ENCODE assay signal across 23 mouse cellular contexts in genomic region chr16:56229455-56229854, GRCm38 (mm10). TPM values are rescaled to one million over a fixed set of nuclear protein-coding genes. Genes with fewer than 3 reads are reported as not detected.
"Had no signal": no experiment of that assay in that cellular context is flagged by ENCODE, and none has a peak within 500 bp of the region (broad histone marks: within the 10 kb centered on the region; RNA-seq: fewer than 3 reads in every experiment).

No protein-coding gene starts in this region.

- H3K4me2 ChIP-seq: liver, embryonic 13.5 days; midbrain, embryonic 13.5 days; neural tube, embryonic 13.5 days; stomach, embryonic 15.5 days had no signal

- H3K9me3 ChIP-seq: liver, embryonic 13.5 days; midbrain, embryonic 10.5 days; midbrain, embryonic 13.5 days; neural tube, embryonic 13.5 days; stomach, embryonic 15.5 days had no signal

- H3K36me3 ChIP-seq: liver, embryonic 13.5 days; midbrain, embryonic 10.5 days; stomach, embryonic 15.5 days had no signal

- H3K4me1 ChIP-seq: liver, embryonic 13.5 days; midbrain, embryonic 10.5 days; midbrain, embryonic 13.5 days; neural tube, embryonic 13.5 days; stomach, embryonic 15.5 days had no signal

- H3K9ac ChIP-seq: liver, embryonic 13.5 days; midbrain, embryonic 13.5 days; neural tube, embryonic 13.5 days; stomach, embryonic 15.5 days had no signal

- H3K27ac ChIP-seq: hindbrain, postnatal 0 days; left cerebral cortex, adult 2 months; liver, embryonic 13.5 days; macrophage; midbrain, embryonic 10.5 days; midbrain, embryonic 13.5 days; neural tube, embryonic 13.5 days; stomach, embryonic 15.5 days had no signal

- H3K4me3 ChIP-seq: left cerebral cortex, adult 2 months; liver, embryonic 13.5 days; midbrain, embryonic 10.5 days; midbrain, embryonic 13.5 days; myocyte; neural tube, embryonic 13.5 days; stomach, embryonic 15.5 days had no signal

- DNase-seq: kidney, adult 9 months; kidney, postnatal 25 days; layer of hippocampus, postnatal 36 days; liver, embryonic 13.5 days; lung, adult 2 months; lung, postnatal 10 days; retina, postnatal 1 day; right cerebral cortex, postnatal 25 days; spleen, adult 18-20 months; thymus, adult 2 months; thymus, postnatal 14 days; thymus, postnatal 4 days had no signal

- ATAC-seq: hindbrain, postnatal 0 days; inflammation-experienced regulatory T-cells, adult 6 months; midbrain, embryonic 13.5 days; midbrain, embryonic 16.5 days had no signal

- H3K27me3 ChIP-seq: liver, embryonic 13.5 days; midbrain, embryonic 13.5 days; neural tube, embryonic 13.5 days; stomach, embryonic 15.5 days had no signal

RNA-seq across cellular contexts. Expression of gene Impg2, which starts 25.3 kb away (rescaled TPM):
- polyA plus RNA-seq: limb, embryonic 11.5 days had no signal
